Mouse (Mus musculus) MN1 (cell line): ENCODE results near the gene Fos.

ENCODE experiments used
- DNase-seq: peaks from one replicate; pipeline ENCODE4 v3.0.0-alpha.2; 2016; ENCODE audit warnings: low spot score

Gene Fos

DNA sequence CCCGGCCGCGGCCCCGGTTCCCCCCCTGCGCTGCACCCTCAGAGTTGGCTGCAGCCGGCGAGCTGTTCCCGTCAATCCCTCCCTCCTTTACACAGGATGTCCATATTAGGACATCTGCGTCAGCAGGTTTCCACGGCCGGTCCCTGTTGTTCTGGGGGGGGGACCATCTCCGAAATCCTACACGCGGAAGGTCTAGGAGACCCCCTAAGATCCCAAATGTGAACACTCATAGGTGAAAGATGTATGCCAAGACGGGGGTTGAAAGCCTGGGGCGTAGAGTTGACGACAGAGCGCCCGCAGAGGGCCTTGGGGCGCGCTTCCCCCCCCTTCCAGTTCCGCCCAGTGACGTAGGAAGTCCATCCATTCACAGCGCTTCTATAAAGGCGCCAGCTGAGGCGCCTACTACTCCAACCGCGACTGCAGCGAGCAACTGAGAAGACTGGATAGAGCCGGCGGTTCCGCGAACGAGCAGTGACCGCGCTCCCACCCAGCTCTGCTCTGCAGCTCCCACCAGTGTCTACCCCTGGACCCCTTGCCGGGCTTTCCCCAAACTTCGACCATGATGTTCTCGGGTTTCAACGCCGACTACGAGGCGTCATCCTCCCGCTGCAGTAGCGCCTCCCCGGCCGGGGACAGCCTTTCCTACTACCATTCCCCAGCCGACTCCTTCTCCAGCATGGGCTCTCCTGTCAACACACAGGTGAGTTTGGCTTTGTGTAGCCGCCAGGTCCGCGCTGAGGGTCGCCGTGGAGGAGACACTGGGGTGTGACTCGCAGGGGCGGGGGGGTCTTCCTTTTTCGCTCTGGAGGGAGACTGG, at the start of gene Fos:
Gene Fos (plus strand): TSS at position 410 of the 817 bp plus-strand sequence.
- peak; percentile 94 for DNase-seq

DNA sequence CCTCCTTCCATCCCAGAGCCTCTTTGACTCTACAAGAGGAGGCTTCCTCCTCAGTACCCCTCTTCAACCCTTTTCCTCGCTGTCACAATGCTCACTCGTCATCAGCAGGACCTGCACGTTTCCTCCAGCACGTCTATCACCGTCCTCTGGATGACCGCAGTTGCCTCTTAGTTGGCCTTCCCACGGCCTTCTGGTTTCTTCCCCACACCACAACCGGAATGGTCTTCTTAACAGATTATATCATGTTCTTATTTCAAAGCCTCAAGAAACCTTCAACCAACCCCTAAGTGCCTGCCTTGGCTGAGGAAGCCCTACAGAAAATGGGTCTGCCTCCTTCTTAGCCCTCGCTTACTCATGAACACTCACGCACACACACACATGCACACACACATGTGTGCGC, 48.0 kb upstream of the Fos start:
- DNase-seq = no peak

DNA sequence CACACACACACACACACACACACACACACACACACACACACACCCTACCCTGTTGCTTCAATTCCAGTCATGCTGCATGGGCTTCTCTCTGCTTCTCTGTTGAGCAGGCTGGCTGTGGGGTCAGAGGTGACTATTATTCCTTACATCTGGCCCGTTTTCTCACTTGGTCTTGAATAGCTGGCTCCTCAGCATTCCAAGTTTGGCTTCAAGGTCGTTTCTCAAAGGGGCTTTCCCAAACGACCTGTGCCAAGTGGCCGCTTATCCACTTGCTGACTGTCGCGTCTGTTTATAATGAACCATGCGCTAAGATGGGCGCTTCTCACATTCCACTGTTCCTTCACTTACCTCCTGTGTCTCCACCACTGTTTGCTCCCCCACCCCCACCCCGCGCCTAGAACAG, 47.6 kb upstream of the Fos start:
- DNase-seq = no peak

DNA sequence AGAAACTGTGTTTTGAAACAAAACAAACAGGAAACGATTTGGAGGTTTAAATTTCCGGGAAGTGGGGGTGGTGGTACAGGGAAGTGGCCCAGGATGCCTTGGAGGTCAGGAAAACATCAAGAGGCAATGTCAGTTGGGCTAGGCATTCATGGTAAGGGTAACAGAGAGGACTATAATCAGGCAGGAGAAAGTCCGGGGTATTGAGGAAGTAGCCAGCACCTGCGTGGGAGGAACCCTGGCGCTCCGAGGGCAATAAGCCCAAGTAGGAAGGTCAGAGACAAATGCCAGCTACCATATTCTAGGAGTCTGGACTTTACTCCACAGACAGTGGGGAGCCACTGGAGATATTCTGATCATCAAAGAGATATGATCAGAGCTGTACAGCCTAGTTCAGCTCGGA, 45.9 kb upstream of the Fos start:
- no peak for DNase-seq

DNA sequence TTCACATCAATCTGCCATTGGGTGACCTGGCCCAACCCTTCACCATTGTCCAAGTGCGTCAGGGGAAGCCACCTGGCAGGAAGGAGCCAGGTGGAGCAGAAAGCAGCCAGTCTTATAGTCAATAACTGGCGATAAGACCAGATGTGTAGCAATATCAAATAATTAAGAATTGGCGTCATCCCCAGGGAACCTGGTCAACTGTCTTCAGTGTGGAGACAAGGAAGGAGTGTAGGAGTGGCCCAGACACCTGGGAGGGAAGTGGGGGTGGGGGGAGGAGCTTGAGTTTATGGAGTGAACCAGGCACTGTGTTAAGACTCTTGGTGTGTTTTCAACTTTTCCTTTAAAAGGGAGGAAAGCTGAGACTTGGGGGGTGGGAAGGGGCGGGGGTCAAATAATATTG, 43.7 kb upstream of the Fos start:
- no peak for DNase-seq

DNA sequence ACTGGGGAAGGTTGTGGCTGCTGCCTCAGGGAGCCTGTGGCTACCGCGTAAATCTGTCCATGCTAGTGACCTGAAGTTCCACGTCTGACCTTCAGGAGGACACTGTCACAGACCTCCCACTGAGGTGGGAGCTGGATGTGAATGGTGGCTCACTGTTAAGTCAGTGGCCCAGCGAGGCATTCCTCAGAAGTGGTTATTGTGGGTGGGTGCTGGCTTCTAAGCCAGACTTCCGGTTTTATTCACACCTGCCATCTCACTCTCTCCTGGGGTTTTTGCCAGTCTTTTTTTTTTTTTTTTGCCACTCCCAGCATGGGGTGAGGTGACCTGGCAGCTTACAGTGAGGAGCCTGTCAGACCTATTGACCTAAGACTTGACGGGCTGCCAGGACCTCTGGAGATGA, 43.3 kb upstream of the Fos start:
- DNase-seq = no peak

DNA sequence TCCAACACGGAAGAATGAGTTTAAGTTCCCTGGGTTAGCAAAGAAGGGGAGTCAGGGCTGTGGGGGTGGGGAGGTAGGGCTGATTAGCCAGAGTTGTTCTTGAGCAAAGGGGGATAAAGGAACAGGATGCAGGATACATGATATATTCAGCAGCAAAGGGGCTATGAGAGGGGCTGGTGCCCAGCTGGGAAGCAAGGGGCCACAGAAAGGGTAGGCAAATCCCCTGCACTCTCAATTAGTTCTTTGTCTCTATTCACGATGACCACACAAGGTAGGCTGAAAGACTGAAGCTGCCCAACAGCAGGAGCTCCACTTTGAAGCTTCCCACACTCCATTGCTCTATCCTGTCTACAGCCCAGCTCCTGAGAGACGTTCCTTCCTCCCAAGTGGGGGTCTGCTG, 39.8 kb upstream of the Fos start:
- DNase-seq = peak; percentile 26

DNA sequence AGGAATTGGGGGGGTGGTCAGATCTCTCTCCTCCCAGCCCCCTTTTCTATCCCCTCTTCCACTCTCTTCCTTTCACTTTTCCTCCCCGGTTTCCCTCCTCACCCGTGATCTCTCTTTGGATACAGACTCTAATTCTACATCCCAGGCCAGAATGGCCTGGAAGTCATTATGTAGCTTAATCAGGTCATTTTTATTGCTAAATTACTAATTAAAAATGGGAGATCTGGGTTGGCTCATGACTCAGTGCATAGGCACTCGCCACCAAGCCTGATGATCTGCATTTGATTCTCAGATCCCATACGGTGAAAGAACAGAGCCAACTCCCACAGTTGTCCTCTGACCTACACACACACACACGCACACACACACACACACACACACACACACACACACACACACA, 39.2 kb upstream of the Fos start:
- peak; percentile 52 for DNase-seq

DNA sequence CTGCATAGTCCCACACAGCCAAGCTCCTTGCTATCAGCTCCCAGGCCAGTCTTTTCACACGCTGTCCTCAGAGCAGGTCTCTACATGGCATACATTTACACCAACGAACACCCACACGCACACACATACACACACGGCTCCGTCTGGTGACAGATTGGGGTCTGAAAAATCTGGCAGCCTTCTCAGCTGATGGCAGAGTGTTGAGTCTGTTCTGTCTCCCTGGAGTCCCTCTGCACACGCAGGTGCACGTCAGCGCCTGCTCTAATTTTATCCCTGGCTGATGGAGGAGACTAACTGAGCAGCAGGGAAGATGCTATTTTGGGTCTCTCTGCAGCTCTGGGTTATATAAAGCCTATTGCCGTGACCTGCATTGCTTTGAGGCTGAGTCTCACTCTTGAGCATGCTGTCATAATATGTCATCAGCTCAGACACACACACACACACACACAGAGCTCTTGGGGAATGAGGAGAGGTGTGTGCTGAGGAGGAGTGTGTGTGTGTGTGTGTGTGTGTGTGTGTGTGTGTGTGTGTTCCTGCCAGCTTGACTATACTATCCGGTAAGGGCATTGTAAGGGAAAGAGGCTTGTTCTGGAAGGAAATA, 37.6 kb upstream of the Fos start:
- DNase-seq = peak; percentile 81

DNA sequence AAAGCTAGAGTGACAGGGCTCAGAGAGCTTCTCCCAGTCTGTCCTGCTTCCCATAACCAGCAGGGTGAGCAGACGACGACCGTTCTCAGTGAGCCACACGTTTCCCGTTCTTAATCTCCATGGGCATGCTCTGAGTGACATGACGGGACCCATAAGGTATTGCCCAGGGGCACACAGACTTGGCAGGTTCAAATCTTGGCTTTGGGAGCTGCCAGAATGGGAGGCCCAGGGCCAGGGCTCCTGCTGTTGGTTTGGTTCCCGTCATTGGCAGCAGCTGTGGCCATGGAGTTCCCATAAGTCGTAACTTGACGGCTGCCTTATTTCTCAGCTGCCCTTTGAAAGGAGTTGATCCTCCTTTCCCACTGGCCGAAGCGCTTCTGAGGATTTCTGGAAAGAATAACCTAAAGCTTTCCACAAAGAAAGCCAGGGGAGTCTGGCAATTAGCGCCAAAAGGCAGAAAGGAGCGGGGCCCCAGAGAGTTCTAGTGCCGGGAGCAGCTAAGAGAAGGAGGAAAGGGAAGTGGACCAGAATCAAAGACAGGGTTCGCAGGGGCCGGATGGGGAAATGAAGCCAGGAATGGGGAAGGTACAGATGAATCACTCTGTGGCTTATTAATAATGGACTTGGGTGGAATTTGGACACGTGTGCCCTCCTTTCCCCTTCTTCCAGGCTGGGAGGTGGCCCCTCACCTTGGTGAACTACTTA, 36.4 kb upstream of the Fos start:
- no peak for DNase-seq

DNA sequence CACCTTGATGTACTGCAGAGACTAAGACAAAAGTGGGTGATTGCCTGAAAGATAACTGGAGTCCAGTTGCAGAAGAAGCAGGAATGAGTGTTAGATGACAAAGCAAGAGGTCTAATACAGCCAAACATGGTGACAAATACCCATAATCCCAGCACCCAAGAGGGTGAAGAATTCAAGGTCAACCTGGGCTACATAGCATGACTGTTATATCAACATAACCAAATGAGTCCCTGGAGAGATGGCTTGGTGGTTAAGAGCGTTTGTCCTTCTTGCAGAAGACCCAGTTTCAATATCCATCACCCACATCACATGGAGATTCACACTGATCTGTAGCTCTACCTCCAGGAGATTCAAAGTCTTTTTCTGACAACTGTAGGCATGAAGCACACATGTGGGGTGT, 30.2 kb upstream of the Fos start:
- no peak for DNase-seq

DNA sequence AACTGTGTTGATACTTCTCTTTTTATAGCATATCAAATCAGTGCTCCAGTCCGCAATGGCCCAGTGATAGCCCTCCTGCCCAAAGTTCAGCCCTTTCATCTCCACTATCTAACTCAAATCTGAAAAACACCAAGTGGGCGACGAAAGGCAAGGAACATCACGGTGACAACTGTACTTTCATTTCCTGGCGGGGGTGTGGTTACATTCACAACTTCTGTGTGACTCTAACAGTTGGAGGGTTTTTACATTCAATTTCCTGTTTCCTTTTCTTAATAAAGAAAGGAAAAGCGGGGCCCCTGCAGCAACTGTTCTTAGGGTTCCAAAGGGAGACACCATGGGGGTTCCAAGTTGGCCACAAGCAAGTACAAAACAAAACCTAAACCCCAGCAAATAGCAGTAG, 29.0 kb upstream of the Fos start:
- no peak for DNase-seq

DNA sequence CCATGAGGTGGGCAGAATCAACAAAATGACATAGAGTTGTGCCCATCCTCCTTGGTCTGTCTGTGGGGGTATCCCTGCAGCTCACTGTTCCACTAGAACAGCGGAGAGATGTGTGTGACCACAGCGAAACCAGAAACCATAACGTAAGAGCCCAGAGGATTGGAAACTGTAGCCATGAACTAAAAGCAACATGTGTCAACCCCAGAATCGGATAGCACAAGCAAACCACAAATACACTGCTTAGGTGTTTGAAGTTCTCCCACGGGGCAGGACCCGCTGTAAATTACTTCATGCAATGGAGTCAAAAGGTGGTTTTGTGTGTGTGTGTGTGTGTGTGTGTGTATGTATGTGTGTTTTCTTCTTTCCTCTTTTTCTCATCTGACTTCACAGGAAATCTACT, 26.7 kb upstream of the Fos start:
- no peak for DNase-seq

DNA sequence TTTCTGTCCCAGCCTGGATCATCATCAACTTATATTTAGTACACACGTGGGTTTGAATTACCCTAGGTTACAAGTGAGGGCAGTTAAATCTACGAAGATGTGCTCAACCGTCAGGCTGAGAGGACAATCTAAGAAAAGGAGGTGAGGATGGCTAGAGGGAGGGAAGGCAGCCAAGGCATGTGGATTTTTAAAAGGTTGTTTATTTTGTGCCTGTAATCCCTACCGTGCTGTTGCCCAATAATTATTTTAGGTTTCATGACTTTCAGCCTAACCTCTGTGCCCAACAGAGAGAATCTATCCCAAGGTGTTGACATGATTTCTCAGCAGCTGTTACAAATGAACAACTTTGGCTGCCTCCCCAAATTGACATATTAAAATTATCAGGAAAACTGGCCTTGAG, 26.2 kb upstream of the Fos start:
- DNase-seq = no peak

DNA sequence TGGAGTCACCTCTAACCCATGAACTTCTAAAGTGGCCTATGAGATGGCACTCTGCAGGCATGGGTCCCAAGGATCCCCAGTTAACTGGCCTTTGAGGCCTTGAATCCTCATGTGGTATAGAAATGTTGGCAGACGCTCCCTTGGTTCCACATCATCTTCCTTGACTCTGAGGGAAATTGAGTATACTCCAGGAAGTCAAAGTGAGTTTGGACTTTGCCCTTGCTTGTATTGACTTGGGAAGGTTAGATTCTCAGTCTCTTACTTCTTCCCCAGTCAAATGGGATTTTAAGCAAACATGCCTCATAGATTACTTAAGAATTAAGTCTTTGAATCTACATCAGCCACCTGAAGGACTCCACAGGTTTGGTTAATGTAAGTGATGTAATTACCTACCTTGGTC, 24.2 kb upstream of the Fos start:
- DNase-seq = no peak

DNA sequence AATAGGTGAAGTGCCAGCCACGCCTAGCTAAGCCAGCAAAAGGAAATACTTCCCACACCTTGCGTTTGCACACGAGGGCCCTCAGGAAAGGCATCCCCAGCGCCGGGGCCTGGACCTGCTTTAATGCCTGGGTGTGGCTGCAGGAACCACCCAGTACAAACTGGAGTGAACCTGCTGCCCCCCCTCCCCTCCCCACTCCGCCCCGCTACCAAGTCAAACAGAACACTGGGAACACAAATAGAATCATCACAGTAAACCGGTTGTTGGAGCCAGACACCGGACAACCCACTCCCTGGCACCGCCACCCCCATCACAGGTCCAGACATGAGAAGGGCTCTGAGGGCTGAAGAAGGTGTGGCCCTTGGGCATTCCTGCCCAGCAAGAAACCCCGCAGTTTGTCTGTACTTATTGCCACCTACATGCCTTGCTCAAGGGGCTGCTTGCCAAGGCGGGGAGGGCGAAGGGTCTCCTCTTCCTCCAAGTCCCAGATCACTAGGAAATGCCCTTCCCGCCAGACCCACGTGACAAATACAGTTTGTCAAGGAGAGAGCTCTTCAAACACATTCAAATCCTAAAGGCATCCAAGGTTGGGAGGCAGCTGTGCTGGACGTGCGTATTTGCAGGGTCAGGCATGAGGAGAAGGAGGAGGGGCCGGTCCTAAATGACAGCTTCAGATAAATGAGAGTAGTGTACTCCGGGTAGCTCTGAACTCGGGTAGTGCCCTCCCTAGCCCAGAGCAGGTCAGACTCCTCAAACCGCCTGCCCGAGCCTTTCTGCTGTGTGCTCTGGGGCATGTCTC, 21.8 kb upstream of the Fos start:
- peak; percentile 67 for DNase-seq

DNA sequence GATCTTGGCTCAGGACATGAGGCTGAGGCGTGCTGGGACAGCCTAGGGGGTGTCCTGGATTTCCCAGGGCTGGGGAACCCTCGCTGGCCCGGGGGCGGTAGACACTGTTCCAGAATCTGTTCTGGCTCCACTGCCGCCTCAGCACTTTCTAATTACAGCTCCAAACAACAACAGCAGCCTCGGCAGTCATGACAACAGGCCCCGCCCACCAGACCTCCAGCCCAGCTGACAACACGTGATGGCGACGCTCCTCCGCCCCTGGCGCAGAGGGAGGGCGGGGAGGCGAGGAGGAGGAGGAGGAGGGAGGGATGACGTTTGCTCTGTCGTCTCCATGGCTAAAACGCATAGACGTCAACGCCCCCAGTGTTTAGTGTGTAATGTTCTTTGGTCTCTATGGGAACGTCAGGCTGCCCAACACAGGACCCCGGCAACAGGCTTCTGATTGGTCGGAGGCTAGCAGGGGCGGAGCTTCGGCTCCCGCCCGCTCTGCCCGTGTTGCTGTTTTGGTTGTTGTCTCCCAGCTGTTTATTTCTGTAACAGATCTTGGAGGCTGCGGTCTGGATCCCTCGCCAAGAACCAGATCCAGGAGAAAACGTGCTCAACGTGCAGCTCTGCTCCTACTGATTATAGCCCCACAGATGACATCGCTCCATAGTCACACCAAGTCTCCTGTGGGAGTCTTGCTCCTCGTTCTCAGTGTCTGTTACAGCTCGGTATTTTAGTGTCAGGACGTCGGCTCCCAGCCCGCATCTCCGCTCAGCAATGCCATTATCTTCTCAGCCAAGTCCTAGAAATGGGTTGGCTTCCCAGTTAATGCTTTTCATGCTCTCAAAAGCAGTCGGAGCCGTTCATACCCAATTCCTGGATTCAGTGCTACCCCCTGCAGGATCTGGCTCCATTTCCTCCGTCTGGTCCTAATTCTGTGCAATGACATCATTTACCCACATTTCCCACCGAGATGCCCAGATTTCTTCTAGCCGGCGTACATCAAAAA, 18.3 kb upstream of the Fos start:
- DNase-seq = peak; percentile 99

DNA sequence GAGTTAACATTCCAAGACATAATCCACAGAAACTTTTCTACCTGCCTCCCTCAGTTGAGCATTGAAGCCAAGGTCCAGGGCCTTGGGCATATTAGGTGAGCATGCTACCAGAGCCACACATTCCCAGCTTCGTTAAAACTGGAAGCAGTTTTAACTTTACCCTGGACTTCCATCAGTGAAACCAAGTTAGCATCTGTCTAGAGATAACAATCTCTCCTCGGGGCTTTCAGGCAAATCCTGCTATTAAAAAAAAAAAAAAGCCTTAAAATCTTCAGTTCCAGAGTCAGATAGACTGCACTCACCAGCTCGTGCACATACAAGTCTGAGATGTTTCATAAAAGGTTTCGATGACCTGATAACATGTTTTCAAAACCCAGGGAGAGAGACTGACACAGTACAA, 17.4 kb upstream of the Fos start:
- peak; percentile 54 for DNase-seq

DNA sequence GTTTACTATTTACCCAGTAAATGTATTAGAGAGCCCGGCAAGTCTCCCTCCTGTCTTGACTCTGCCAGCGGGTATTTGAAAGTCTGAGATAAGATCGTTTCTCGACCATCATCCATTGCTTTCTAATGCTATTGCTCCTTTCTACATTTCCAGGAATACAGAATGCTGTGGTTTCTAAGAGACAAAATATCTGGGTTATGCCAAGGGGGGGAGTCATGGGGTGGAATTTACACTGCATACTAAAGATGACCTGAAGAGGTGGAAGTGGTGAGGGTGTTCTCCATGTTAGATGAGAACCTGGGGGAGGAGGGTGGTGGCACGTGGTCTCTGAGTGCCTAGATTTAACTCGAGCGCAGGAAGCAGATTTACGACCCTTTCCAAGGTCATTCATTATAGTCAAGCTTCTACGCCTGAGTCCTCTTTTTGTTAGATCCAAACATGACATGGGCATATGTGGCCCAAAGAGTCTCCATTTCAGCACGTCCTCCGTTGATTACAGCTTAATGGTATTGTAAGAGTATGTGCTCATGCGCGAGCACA, 16.7 kb upstream of the Fos start:
- DNase-seq = peak; percentile 71

DNA sequence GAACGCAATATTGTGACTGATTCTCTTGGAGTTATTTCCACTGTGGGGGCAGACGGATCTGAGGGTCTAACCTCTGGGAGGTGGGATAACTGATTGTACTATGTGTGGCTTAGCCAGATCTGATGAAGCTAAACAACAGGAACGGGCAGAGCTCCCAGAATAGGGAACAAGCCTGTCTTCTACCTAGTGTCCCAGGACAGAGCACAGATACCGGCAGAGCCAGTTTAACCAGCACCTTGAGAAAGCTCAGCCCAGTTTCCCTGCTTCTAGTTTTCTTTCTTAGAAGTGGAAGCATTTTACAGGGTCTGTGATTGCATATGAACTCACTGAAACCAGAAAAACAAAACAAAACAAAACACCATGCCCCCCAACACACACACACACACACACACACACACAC, 13.9 kb upstream of the Fos start:
- no peak for DNase-seq
